Mouse (Mus musculus) lung, adult 2 months (tissue): ENCODE data around the gene Pik3r6.

ENCODE experiments used
- CTCF ChIP-seq: fragments of 200-500 bp; IDR thresholded peaks from 2 replicates; pipeline ENCODE4 v1.5.1; 2011; ENCODE audit warnings: mild to moderate bottlenecking, low read length, control low read depth; ENCODE audit not compliant: insufficient read depth
- POLR2A ChIP-seq: fragments of 200-500 bp; IDR thresholded peaks from 2 replicates; pipeline ENCODE4 v1.6.1; 2011; ENCODE audit warnings: low read depth, mild to moderate bottlenecking, control low read depth, low read length, borderline replicate concordance; ENCODE audit errors: extremely low read depth

DNA sequence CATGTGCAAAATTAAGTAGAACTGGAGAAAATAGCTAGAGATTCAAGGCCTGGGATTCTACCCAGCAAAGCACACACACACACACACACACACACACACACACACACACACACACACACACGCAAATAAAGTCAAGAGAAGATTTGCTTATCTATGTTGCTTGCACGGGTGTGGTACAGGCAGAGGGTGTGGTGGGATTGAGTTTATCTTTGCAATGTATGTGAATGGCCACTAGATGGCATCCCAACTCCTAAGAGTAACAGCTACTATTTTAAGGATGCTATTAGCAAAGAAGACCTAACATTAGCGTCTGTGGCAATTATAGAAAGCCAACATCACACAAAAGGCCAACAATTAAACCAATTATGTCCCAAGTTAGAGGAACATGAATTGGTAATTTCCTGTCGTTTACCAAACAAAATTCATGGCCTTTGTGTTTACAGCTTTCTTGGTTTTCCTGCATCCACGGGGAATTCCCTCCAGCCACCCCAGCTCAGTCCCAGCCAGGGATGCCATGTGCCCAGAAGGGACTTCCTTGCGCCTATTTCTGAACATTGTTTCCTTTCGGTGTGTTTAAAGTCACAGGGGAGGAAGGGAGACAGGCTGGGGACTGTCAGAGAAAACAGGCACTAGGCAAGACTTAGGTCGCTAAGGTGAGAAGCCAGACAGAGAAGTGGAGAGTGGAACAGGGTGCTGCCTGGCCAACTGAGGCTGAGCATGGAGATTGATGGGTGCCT lies 17.4 kb upstream of the Pik3r6 start:
- TF ChIP-seq CTCF (peak; percentile 60), POLR2A (no peak)
